In genomic region chr3:154761108-154761507, GRCm38 (mm10) we compare ENCODE assay signal across 15 mouse cellular contexts.
"Had no signal": no experiment of that assay in that cellular context is flagged by ENCODE, and none has a peak within 500 bp of the region (broad histone marks: within the 10 kb centered on the region; RNA-seq: fewer than 3 reads in every experiment).

No protein-coding gene starts in this region.

- H3K36me3 ChIP-seq: neural tube, embryonic 13.5 days; neural tube, embryonic 15.5 days; stomach, embryonic 15.5 days had no signal

- DNase-seq: retina, postnatal 1 day; right cerebral cortex, adult 18-20 months; right cerebral cortex, postnatal 14 days; right cerebral cortex, postnatal 25 days; right cerebral cortex, postnatal 4 days; spleen, adult 18-20 months; thymus, adult 18-20 months; thymus, adult 2 months; thymus, postnatal 14 days; thymus, postnatal 36 days; thymus, postnatal 4 days had no signal

- H3K27me3 ChIP-seq: neural tube, embryonic 13.5 days; neural tube, embryonic 15.5 days; stomach, embryonic 15.5 days had no signal

- H3K4me3 ChIP-seq: neural tube, embryonic 13.5 days; neural tube, embryonic 15.5 days; stomach, embryonic 15.5 days had no signal

- H3K27ac ChIP-seq: neural tube, embryonic 13.5 days; neural tube, embryonic 15.5 days; stomach, embryonic 15.5 days; stomach, postnatal 0 days had no signal
